Mouse (Mus musculus): ENCODE data around the gene Sptbn4.
"Not testable (repeated sequence)": the region's sequence is repeated elsewhere in the genome, so short reads cannot be mapped to it uniquely, and the experiment has no call there.

Gene Sptbn4
- long read RNA-seq, experiment 1: 0 reads
- long read RNA-seq, experiment 2: 0 reads

DNA sequence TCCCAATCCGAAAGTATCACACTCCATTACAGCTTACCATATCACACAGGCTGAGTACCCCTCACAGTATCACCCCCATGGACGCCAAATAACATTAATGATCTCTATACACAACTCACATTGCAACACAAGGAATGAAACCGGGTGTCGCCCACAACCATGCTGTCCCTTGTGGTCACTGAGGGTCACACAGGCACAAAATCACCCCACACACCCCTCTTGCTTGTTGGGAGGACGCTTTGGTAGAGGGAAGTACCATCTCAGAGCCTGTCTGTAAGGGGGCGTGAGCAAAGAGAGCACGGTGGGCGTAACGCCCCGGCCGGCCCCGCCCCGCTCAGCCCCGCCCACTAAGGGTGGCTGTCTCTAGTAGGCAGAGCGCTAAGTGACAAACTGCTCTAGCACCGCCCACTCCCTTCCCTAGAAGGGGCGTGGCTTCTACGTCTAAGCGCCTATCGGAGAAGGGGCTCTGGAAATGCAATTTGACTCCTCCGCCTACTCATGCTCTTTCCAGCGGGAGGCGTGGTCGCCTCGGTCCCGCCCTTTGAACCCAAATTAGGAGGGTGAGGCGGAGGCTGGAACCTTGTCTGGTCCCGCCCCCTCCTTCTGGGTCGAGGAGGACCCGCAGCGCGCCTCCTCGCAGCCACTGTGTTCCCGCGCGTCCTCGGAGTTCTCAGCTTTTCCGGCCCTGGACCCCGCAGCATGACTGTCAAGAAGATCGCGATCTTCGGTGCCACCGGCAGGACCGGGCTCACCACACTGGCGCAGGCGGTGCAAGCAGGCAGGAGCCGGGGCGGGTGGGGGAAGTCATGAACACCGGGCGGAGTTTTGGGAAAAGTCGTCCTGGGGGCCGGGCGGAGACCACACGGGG is at the start of gene Sptbn4, which contains the start of gene Blvrb:
Sptbn4 (minus strand) TSS at position 268 of the 868 bp plus-strand sequence.
Blvrb (plus strand) TSS at position 560 of the 868 bp plus-strand sequence.
- intact Hi-C loops (cut with DNase I): no loop called here

DNA sequence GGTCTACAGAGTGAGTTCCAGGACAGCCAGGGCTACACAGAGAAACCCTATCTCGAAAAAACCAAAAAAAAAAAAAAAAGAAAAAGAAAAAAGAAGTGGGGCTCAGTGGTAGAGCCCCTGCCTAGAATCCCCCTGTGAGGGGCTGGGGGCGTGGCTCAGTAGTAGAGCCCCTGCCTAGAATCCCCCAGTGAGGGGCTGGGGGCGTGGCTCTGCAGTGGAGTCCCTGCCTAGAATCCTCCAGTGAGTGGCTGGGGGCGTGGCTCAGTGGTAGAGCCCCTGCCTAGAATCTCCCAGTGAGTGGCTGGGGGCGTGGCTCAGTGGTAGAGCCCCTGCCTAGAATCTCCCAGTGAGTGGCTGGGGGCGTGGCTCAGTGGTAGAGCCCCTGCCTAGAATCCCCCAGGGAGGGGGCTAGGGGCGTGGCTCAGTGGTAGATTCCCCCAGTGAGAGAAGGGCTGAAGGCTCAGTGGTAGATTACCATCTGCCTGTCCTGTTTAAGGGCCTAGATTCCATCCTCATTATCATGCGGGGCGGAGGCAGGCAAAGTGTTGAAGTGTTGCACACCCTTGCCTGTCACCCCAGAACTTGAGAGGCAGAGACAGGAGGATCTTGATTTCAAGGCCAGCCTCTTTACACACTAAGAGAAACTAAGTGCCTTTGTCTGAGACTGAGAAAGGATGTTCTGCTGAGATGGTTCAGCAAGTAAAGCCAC is 47.3 kb upstream of the Sptbn4 start:
- intact Hi-C loops (cut with DNase I): not testable (repeated sequence)

DNA sequence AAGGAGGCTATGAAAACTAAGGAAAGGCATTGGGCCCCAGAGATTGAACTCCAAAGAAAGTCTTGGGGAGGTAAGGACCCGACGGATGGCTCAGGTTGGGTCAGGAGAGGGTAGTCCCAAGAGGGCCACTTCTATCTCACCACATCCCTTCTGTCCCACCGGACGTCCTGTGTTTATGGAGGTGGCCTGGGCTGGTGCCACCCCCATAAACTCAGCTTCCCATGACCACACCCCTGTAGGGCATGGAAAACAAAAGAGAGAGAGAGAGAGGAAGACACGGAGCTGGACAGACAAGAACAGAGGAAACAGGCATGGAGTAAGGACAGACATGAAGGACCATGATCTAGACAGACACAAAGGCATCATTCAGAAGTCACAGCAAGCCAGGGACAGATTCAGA is 46.0 kb upstream of the Sptbn4 start:
- intact Hi-C loops (cut with DNase I): no loop called here

DNA sequence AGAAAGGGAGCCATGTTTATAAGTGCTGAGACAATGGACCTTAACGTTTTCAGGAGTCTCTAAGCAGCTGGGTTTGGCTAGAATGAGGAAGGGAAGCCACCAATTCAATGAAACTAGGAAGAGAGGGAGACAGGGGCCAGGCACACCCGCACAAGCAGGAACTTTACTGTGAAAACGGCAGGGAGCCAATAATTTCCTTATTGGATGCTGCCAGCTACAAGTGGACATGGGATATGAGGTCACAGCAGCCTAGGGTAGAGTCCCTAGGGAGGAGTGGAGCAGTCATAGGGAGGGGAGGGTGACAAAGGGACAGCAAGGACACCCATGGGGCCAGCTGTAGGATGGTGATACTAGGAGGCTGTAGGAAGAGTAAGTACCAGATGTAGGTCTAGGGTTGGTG is 45.5 kb upstream of the Sptbn4 start:
- intact Hi-C loops (cut with DNase I): no loop called here

DNA sequence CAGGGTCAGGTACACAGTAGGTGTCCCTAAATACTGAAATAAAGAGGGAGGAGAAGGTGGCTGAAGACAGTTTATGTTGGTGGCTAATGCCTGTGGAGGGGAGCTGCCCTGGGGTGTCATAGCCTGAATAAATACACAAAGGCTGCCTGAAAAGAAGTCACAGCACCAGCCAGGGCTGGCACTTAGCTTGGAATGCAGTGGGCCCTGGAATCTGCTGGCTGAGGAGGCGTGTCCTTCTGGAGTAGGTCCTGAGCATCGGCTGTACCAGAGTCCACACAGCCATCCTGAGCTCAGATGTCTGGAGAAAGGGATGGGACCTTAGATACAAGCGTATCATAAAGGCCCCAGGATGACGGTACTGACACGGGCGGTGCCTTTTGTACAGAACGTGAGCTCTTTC is 44.4 kb upstream of the Sptbn4 start:
- intact Hi-C loops (cut with DNase I): no loop called here

DNA sequence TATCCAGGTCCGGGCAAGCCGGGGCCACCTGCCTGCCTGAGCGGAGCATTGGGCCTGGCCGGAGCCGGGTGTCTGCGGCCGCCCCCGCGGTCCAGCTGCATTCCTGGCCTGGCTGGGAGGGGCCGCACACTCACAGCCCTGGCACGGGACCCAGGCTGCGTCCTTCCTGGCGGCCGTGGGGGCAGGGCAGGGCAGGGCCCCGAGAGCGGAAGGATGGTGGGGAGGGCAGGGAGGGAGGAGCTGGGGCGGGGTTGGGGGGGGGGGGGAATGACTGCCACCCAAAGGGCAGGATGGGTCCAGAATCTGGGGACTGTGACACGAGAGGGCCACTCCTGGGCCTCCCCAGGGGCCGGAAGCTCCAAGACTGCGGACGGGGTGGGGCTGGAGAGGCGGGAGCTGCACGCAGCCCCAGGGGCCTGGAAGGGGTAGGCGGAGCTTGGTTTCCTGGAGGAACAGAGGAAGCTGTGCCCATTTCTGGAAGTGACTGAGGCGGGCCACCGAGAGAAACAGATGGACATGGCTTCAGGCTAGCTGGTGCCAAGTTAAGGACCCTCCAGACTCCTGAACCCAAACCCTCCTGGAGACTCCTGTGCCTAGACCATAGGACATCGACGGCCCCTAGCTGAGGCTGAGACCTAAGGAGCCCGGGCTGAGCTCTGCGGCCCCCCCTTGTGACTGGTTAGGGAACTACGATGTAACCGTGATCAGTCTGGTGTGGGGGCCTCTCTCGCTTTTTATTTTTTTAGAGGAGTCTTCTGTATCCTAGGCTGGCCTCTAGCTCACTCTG is 43.2 kb upstream of the Sptbn4 start:
- intact Hi-C loops (cut with DNase I): no loop called here

DNA sequence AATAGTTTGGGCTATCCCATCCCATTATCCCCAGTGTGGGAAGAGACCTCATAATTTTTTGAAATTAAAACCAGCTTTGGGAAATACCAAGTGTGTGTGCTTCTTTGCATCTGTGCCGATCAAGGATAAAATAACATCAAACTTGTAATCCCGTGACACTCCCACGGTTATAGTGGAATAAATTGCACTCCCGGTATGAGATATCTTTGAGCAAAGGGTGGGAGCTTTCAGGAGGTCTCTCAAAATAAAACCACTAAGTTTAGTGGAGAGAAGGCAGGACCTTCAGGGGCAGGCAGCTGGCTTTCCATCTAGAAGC is 42.7 kb upstream of the Sptbn4 start:
- intact Hi-C loops (cut with DNase I): no loop called here

DNA sequence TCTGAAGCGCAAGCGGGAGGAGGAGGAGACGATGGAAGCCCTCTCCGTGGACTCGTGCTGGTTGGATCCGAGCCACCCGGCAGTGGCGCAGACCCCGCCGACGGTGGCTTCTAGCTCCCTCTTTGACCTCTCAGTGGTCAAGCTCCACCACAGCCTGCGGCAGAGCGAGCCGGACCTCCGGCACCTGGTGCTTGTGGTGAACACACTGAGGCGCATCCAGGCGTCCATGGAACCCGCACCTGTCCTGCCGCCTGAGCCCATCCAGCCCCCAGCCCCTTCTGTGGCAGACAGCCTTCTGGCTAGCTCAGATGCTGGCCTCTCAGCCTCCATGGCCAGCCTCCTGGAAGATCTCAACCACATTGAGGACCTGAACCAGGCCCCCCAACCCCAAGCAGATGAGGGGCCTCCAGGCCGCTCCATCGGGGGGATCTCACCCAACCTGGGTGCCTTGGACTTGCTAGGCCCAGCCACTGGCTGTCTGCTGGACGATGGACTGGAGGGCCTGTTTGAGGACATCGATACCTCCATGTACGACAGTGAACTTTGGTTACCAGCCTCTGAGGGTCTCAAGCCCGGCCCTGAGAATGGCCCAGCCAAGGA is 41.9 kb upstream of the Sptbn4 start:
- intact Hi-C loops (cut with DNase I): no loop called here

DNA sequence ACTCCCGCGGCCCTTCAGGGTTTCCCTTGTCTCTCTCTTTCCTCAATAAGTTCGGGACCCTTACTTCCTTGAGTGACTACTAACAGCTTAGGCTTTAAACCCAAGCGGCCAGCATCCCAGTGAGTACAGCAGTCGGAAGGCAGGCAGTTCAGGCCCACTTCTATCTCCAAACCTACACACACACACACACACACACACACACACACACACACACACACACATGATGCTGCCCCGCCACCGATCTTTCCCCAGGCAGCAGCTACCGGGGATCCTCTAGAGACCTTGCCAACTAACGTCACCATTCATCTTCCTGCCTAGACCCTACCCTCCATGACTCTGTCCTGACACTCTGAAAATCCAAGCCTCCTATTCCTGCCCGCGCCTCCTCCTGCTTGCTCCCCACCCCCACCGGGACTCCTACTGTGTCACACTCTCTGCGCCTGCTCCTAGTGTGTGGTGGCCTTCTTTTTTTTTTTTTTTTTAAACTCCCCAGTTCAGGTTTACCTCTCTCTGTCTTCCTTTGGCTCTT is 40.3 kb upstream of the Sptbn4 start:
- intact Hi-C loops (cut with DNase I): no loop called here

DNA sequence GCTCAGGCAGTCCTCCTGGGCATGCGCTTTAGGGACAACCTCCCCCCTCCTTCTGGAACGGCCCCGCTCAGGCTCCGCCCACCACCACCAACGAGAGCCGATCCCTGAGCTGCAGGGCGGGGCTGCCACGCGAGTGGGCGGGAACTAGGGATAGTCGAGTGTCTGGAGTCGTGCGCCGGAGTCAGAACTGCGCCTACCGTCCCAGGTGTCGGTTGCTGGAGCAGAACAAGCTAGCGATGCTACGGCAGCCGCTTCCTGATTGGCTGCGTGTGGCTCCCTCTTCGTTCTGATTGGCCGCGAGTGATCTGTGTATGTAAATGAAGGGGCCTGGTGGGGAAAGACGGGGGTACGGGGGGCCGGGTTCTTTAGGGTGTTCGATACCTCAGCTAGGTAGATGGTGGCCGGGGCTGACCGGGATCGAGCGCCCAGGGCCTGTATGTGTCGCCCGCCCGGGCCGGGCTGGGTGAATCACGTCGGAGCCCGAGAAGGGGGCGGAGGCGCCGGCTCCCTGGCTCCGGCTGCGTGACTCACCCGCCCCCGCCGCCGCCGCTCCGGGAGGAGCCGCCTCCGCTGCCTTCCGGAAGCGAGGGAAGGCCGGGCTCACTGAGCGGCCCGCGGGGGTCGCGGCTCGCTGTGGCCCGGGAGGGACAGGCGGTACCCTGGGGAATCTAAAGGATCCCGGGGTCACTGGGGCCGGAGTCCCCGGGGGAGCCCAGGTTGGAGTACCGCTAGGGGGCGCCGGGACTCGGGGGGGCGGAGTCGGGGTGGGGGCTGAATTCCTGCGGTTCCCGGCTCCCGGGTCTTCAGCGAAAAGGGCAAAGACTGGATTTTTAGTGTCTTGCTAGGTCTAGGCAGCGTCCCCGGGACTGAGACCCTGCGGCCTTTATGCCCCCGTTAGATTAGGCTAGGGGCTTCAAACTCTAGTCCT is 39.5 kb upstream of the Sptbn4 start, which contains the start of gene Sertad1:
Sertad1 (plus strand) TSS at position 141 of the 928 bp plus-strand sequence.
- intact Hi-C loops (cut with DNase I): no loop called here

DNA sequence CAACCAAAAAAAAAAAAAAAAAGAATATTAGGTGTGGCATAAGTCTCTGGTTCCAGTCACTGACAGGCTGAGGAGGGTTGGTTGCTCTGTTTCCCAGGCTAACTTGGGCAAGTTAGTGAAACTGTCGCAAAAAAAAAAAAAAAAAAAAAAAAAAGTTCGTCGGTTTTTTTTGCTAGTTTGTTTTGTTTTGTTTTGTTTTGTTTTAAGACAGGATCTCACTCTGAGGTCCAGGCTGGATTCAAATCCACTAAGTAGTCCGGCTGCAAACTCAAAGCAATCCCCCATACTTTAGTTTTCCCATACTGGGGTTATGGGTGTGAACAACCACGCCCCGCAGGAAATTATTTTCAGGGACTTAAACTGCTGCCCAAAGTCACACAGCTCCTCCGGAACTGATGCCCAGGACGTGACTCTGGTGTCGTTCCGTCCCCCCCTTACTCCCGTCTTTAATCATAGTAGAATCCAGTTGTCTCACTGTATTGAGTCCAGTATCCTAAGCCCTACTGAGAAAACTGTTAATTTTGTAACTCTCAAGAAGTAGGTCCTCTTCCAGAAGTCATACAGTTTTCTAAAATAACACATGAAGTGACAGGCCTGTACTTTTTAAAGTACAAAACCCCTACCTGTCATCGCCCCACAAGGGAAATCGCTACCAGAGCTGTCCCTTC is 38.8 kb upstream of the Sptbn4 start:
- intact Hi-C loops (cut with DNase I): no loop called here

DNA sequence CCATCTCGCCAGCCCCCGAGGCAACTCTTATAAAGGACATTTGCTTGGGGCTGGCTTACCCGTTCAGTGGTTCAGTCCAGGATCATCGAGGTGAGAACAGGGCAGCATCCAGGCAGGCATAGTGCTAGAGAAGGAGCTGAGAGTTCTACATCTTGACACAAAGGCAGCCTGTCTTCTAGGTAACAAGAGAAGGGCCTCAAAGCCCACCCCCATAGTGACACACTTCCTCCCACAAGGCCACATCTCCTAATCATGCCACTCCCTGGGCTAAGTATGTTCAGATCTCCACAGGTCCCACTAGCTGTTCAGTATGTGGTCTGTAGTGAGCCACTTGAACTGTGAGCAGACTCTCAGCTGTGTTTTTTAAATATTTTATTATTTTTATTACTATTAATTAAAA is 36.4 kb upstream of the Sptbn4 start:
- intact Hi-C loops (cut with DNase I): no loop called here

DNA sequence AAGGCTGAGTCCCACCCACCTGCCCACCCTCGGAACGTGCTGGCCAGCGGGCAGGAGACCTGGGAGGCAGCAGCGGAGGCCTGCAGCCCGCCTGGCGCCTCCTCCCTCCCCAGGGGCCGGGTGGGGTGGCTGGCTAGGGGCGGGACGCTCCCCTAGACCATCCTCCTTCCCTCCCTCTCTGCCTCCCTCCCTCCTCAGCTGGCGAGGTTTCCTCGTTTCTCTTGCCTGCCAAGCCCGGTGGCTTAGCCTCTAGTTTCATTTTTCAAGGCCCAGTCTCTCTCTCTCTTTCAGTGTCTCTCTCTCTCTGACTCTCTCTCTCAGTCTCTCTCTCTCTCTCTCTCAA is 34.1 kb upstream of the Sptbn4 start:
- intact Hi-C loops (cut with DNase I): no loop called here

DNA sequence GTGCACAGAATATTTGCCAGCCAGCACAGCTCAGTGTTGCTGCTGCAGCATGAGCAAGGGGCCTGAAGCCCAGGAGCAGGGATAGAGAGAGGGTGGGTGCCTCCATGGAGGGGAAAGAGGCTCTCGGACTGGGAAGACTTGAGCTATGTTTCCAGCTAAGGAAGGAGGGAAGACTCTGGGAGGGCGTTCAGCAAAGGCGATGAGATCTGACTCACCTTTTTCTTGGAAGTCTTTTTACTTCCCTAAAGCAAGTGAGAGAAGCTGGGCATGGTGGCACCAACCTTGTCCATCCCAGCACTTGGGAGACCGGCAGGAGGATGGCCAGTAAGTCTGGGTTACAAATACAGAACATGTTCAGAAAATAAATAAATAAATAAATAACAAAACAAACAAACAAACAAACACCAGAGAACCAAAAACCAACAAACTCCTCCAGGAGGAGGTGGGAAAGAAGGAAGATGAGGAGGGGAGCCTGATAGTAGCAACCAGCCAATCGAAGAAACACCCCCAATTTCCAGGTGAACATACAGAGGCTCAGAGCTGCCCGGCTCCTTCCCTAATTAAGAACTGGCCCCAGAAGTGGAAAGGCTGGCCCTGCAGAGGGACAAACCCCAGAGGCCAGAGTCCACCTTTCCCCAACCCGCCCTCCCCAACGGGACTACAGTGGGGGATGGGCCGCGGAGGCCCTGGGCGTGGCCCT is 33.6 kb upstream of the Sptbn4 start:
- intact Hi-C loops (cut with DNase I): no loop called here

DNA sequence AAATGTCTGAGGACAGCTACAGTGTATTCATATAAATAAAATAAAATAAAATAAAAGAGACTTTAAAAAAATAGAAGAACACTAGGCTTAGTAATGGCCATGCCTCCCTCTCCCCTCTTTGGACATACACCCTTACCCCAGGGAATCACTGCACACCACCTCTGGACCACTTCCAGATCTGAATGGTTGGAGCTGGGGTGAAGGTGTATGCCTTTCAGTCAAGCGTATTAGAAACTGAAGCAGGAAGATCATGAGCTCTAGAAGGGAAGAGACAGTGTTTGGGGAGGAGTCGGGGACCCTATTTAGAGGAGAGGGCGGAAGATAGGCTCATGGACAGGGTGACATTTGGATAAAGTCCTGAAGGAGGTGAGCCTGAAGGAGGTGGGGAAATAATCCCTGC is 33.0 kb upstream of the Sptbn4 start:
- intact Hi-C loops (cut with DNase I): no loop called here

DNA sequence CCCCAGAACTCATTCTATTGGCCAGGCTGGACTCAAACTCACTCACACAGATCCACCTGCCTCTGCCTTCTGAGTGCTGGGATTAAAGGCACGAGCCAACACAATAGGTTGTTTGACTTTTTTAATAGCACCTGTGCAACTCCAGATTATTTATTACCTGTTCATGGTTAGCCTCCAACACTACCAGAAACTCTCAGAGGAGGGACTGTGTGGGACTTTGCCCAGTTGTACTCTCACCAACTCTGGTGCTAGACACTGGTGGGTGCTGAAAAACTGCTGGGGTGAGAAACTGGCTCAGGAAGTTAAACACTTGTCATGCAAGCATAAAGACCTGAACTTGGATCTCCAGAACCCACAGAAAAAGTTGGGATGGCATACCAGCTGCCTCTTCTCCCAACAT is 32.3 kb upstream of the Sptbn4 start:
- intact Hi-C loops (cut with DNase I): no loop called here

DNA sequence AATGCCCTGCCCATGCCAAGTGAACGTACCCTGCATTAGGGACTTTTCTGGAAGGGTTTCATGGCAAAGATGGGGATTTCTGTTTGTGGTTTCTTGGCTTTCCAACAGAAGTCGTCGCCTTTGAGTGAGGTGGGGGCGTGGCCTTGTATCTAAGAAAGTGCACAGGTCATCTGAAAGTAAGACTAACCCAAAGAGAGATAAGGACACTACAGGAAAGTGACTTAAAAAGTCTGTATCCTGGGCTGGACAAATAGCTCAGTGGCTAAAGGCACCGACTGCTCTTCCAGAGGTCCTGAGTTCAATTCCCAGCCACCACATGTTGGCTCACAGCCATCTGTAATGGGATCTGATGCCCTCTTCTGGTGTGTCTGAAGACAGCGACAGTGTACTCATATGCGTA is 31.1 kb upstream of the Sptbn4 start:
- intact Hi-C loops (cut with DNase I): no loop called here

DNA sequence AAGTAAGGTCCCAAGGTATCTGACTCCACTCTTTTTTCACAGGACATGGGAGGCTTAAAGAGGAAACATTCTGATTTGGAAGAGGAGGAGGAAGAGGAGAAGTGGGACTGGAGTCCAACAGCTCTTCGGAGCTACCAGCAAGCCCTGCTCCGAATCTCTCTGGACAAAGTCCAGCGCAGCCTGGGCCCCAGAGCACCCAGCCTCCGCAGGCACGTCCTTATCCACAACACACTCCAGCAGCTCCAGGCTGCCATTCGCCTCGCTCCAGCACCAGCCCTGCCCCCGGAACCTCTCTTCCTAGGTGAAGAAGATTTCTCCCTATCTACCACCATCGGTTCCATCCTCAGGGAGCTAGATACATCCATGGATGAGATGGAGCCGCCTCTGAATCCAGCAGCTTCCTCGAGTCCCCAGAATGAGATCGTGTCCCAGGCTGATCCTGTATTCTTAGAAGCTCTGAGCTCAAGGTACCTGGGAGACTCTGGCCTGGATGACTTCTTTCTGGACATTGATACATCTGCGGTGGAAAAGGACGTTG is 28.7 kb upstream of the Sptbn4 start:
- intact Hi-C loops (cut with DNase I): no loop called here

DNA sequence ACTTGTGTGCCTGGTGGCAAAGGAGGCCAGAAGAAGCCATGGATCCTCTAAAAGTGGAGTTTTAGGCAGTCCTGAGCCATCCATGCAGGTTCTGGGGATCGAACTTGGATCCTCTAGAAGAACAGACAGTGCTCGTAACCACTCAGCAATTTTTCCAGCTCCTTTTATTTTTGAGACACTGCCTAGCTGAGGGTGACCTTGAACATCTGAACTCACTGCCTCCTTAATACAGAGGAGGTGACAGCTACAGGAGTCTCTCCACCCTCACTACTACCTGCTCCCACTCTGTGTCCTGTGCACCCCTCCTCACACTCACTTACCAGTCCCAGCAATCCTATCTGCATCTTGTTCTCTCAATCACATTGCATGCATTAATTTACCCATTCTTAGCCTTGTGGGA is 28.1 kb upstream of the Sptbn4 start:
- intact Hi-C loops (cut with DNase I): no loop called here
